Mouse (Mus musculus): ENCODE data around the gene Gpd1. TPM values are rescaled to one million over a fixed set of nuclear protein-coding genes. Genes with fewer than 3 reads are reported as not detected.
"Not testable (repeated sequence)": the region's sequence is repeated elsewhere in the genome, so short reads cannot be mapped to it uniquely, and the experiment has no call there.

Gpd1 gene
- polyA plus RNA-seq, 1 experiment from 2014 or later, result 0.55 TPM

DNA sequence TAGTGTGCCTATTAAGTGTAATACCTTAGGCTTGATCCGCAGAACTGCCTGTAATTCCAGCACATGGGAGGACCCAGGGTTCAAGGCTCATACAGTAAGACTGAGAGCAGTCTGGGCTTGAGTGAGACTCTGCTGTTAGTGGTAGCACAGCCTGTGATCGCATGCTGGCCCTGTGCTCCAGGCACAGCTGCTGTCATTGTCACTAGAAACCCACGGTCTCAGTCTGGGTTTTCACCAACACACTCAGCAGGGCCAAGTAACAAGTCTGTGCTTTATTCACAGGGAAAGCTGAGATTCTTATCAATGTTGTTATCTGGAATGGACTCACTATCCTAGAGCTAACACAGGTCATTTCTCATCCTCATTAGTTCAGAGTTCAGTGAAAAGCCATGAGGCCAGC, 36.9 kb downstream of the Gpd1 start:
- no peak overlapping the region for H3K9ac ChIP-seq
- H3K4me1 ChIP-seq, result peaks cover 15% of the 10 kb centered on the region
- no peaks in the 10 kb centered on the region for H3K27me3 ChIP-seq
- H3K4me3 ChIP-seq, result no peak overlapping the region
- H3K27ac ChIP-seq, result no peak overlapping the region
- no peaks in the 10 kb centered on the region for H3K9me3 ChIP-seq
- 71% methylated on average over 3 of the region's 3 CpGs for WGBS
- H3K4me2 ChIP-seq (replicated peaks), result no peak overlapping the region
- H3K36me3 ChIP-seq, result peaks cover 15% of the 10 kb centered on the region
- no peak for ATAC-seq (ENCODE audit: low FRiP score, low read depth)

DNA sequence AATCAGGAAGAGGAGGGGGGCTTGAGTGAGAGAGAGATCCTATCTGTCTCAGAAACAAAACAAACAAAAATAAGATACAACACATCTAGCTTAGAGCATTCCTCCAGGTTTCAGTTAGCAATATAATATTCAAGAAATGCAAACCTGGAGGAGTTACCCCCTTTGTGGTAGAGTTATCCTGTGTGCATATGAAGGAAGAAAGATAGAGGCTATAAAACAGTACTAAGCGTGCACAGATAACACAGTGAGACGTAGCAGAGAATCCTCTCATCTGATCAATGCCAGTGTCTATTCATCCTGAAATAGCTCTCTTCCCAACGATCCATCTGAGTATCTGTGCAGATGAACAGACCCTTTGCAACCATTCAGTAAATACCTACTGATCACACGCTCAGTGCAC, 50.2 kb downstream of the Gpd1 start:
- ATAC-seq (ENCODE audit: low FRiP score, low read depth), result no peak
- WGBS, result 88% methylated on average over 4 of the region's 4 CpGs
- peaks cover 20% of the 10 kb centered on the region for H3K36me3 ChIP-seq
- peaks cover 13% of the 10 kb centered on the region for H3K4me1 ChIP-seq
- H3K4me2 ChIP-seq (replicated peaks), result no peak overlapping the region
- H3K27ac ChIP-seq, result no peak overlapping the region
- H3K4me3 ChIP-seq, result no peak overlapping the region
- no peak overlapping the region for H3K9ac ChIP-seq
- no peaks in the 10 kb centered on the region for H3K9me3 ChIP-seq
- H3K27me3 ChIP-seq, result no peaks in the 10 kb centered on the region

DNA sequence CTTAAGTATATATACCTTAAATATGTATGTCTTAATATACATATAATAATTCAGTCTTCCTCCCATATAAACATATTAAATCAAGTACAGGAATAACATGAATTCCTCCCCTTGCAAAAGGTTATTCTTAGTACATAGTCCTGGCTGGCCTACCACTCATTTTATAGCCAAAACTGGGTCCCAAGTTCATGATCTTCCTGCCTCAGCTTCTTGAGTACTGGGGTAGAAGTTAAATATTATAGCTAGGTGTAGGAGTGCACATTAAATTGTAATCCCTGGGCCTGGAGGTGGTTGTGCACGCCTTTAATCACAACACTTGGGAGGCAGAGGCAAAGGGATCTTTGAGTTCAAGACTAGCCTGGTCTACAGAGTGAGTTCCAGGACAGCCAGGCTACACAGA, 51.4 kb downstream of the Gpd1 start:
- H3K27me3 ChIP-seq, result no peaks in the 10 kb centered on the region

DNA sequence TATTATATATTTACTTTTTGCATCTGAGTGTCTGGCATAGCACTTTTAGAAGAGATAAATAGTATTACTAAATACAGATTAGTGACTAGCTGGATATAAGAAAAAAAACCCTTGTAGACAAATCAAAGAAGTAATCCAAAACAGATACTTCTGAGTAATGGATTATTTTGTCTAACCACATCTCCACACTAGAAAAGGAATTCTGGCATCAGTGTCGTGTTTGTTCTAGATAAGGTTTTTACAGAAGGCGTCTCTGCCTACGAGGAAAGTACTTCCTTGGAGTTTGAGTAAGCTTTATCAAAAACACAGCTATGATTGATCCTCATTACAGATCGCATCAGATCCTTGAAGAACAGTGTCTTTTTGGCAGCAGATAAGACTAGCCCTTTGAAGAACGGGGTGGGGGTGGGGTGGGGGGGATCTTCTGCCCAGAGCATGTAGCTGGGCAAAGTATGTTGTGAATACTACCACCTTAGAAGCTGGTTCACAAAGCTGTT, 53.7 kb downstream of the Gpd1 start:
- no peak for ATAC-seq (ENCODE audit: low FRiP score, low read depth)
- Histone ChIP-seq H3K9me3 (no peaks in the 10 kb centered on the region), H3K4me2 (replicated peaks) (peak overlapping the region; percentile 82), H3K4me3 (peak overlapping the region; percentile 84), H3K9ac (peak overlapping the region; percentile 93), H3K27ac (peak overlapping the region; percentile 95; the same call in 1 of the 2 replicates), H3K4me1 (peaks cover 16% of the 10 kb centered on the region), H3K36me3 (peaks cover 7% of the 10 kb centered on the region), H3K27me3 (no peaks in the 10 kb centered on the region)
- WGBS, result 20% methylated on average over 5 of the region's 5 CpGs

More for the DNA sequence above, 51.4 kb downstream of the Gpd1 start:
- no peaks in the 10 kb centered on the region for H3K9me3 ChIP-seq
- no peak for ATAC-seq (ENCODE audit: low FRiP score, low read depth)
- H3K36me3 ChIP-seq, result peaks cover 20% of the 10 kb centered on the region
- H3K9ac ChIP-seq, result no peak overlapping the region
- H3K4me3 ChIP-seq, result no peak overlapping the region
- no peak overlapping the region for H3K27ac ChIP-seq
- H3K4me2 ChIP-seq (replicated peaks), result no peak overlapping the region
- WGBS, result 87% methylated on average over 1 of the region's 1 CpGs
- H3K4me1 ChIP-seq, result peaks cover 16% of the 10 kb centered on the region

DNA sequence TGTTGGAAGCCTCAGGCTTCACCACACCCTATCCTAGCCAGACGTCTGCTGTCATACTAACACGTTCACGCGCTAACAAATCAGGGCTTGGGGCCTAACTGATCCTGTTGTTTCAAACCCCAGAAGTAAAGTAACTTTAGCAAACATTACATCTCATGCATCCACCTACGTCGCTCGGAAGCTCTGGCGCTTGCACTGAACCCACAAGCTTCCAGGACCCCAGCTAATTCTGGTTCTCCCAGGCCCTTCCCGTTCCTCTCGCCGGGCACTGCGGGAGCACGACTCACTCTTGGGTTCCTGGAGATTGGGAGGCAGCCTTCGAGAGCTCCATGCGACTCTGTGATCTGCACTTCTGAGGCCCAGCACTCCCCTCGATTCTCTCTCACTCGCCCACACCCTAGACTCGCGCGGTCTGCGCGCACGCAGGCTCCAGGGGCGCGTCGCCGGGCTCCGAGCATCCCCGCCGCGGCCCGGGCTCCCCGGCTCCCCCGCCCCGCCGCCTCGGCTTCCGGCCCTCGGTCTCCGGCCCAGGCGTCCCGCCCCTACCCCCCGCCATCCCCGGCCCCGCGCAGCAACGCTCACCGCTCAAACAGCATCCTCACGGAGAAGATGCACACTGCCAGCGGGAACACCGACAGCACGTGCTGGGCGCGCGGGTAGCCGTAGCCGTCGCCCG, 54.4 kb downstream of the Gpd1 start:
- under 1% methylated on average over 59 of the region's 59 CpGs for WGBS
- Histone ChIP-seq H3K9me3 (no peaks in the 10 kb centered on the region), H3K4me2 (replicated peaks) (peak overlapping the region; percentile 82), H3K27ac (peak overlapping the region; percentile 95), H3K4me1 (peaks cover 16% of the 10 kb centered on the region), H3K27me3 (no peaks in the 10 kb centered on the region), H3K36me3 (0 out of 2 replicates have a peak, but pooled peaks cover under 1% of the 10 kb centered on the region), H3K9ac (peak overlapping the region; percentile 93), H3K4me3 (peak overlapping the region; percentile 84)
- no peak; the same call in 1 of the 2 replicates for ATAC-seq (ENCODE audit: low FRiP score, low read depth)

DNA sequence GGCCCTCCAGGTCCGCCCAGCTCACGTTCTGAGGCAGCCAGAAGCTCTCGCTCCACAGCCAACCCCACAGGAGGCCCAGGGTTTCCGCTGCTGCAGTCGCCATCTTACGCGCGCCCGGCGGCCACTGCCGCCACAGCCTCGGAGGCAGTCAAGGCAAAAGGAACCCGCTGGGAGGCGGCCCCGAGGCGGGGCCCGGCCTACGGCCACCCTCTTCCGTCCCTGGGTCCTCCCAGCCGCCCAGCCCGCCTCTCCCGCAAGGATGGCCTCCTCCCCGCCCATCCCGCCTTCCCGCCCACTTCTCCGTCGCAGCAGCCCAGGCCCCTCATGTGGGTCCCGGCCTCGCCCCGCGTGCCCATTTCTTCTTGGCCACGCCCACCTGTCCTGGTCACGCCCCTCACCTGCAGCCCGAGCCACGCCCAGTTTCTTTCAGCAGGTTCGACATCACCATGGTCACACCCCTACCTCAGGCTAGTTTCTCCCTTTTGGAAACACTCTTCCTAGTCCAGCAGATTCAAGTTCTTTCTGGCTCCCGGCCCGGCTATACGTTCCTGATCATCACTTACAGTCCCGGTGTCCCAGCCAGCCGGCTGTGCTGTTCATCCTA, 55.1 kb downstream of the Gpd1 start:
- peak overlapping the region; percentile 84 for H3K4me3 ChIP-seq
- H3K36me3 ChIP-seq, result peaks cover 3% of the 10 kb centered on the region; the same call in 1 of the 2 replicates
- H3K27me3 ChIP-seq, result no peaks in the 10 kb centered on the region
- H3K4me1 ChIP-seq, result peaks cover 16% of the 10 kb centered on the region
- peak overlapping the region; percentile 93 for H3K9ac ChIP-seq
- H3K4me2 ChIP-seq (replicated peaks), result peak overlapping the region; percentile 82
- H3K9me3 ChIP-seq, result no peaks in the 10 kb centered on the region
- H3K27ac ChIP-seq, result peak overlapping the region; percentile 95
- WGBS, result under 1% methylated on average over 40 of the region's 41 CpGs
- peak; percentile 92 for ATAC-seq (ENCODE audit: low FRiP score, low read depth)

DNA sequence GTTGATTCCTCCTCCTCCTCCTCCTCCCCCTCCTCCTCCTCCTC, 55.4 kb downstream of the Gpd1 start, which contains the start of gene Cers5:
Cers5 (minus strand) TSS at position 5 of the 44 bp plus-strand sequence.
- peak within 1 kb of the TSS; percentile 93 for H3K9ac ChIP-seq
- peak within 1 kb of the TSS; percentile 95 for H3K27ac ChIP-seq
- not testable (repeated sequence) for H3K9me3 ChIP-seq; ATAC-seq (ENCODE audit: low FRiP score, low read depth); H3K36me3 ChIP-seq; H3K27me3 ChIP-seq
- H3K4me1 ChIP-seq, result peaks cover 16% of the 10 kb centered on the region
- H3K4me2 ChIP-seq (replicated peaks), result peak within 1 kb of the TSS; percentile 82
- peak within 1 kb of the TSS; percentile 84 for H3K4me3 ChIP-seq

DNA sequence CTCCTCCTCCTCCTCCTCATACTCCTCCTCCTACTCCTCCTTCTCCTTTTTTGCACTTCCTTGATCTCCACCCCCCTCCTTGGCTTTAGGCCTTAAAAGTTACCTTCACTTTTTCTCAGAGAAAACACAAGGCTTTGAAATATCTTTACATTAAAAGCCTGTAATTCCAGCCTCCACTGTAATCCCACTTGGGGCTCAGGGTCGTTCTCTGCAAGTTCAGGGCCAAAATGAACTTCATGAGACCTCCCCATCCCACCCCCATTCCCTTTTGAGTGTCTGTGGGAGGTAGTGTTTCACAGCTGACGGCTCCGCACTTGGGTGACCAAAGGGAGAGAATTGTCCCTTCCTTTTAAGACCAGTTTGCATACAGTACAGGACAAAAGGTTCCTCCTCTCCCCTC, 55.6 kb downstream of the Gpd1 start:
- WGBS, result 18% methylated on average over 3 of the region's 3 CpGs
- ATAC-seq (ENCODE audit: low FRiP score, low read depth), result no peak
- H3K4me3 ChIP-seq, result peak overlapping the region; percentile 10; the same call in 1 of the 2 replicates
- peak overlapping the region; percentile 95; the same call in 1 of the 2 replicates for H3K27ac ChIP-seq
- H3K9me3 ChIP-seq, result no peaks in the 10 kb centered on the region
- peaks cover 16% of the 10 kb centered on the region for H3K4me1 ChIP-seq
- H3K27me3 ChIP-seq, result no peaks in the 10 kb centered on the region
- peaks cover 9% of the 10 kb centered on the region for H3K36me3 ChIP-seq
- H3K4me2 ChIP-seq (replicated peaks), result peak overlapping the region; percentile 82
- 0 out of 2 replicates have a peak overlapping the region, but pooled peaks have one; percentile 31 for H3K9ac ChIP-seq

Other genes with a start within 250 kb of the Gpd1 start
- gene Bcdin3d, start 242.8 kb upstream of the Gpd1 start, polyA plus RNA-seq (2015; fragmentation: Nextera tagmentation; extraction: Ambion mirVana), result 17.0 and 19.7 TPM in 2 replicates
- gene Faim2, start 189.3 kb upstream of the Gpd1 start, polyA plus RNA-seq (2015; fragmentation: Nextera tagmentation; extraction: Ambion mirVana), result 0.34 and 0.37 TPM in 2 replicates
- gene Aqp2, start 138.5 kb upstream of the Gpd1 start, polyA plus RNA-seq (2015; fragmentation: Nextera tagmentation; extraction: Ambion mirVana), result not detected in 2 replicates
- gene Aqp5, start 126.7 kb upstream of the Gpd1 start, polyA plus RNA-seq (2015; fragmentation: Nextera tagmentation; extraction: Ambion mirVana), result 0.27 and 0.61 TPM in 2 replicates
- not detected in 2 replicates for gene Aqp6, start 116.1 kb upstream of the Gpd1 start, polyA plus RNA-seq (2015; fragmentation: Nextera tagmentation; extraction: Ambion mirVana)
- 114 and 121 TPM in 2 replicates for gene Racgap1, start 65.9 kb upstream of the Gpd1 start, polyA plus RNA-seq (2015; fragmentation: Nextera tagmentation; extraction: Ambion mirVana)
- 1.7 and 1.8 TPM in 2 replicates for gene Asic1, start 47.1 kb upstream of the Gpd1 start, polyA plus RNA-seq (2015; fragmentation: Nextera tagmentation; extraction: Ambion mirVana)
- 54.0 and 58.7 TPM in 2 replicates for gene Smarcd1, start 15.4 kb upstream of the Gpd1 start, polyA plus RNA-seq (2015; fragmentation: Nextera tagmentation; extraction: Ambion mirVana)
- gene Gm17349, start 12.0 kb upstream of the Gpd1 start, polyA plus RNA-seq (2015; fragmentation: Nextera tagmentation; extraction: Ambion mirVana), result not detected in 2 replicates
- gene Cox14, start 8.1 kb downstream of the Gpd1 start, polyA plus RNA-seq (2015; fragmentation: Nextera tagmentation; extraction: Ambion mirVana), result 139 and 143 TPM in 2 replicates
- 80.6 and 85.0 TPM in 2 replicates for gene Cers5, start 55.4 kb downstream of the Gpd1 start, polyA plus RNA-seq (2015; fragmentation: Nextera tagmentation; extraction: Ambion mirVana)
- gene Lima1, start 157.9 kb downstream of the Gpd1 start, polyA plus RNA-seq (2015; fragmentation: Nextera tagmentation; extraction: Ambion mirVana), result 88.8 and 101 TPM in 2 replicates
- 0.11 and 0.31 TPM in 2 replicates for gene Fam186a, start 249.5 kb downstream of the Gpd1 start, polyA plus RNA-seq (2015; fragmentation: Nextera tagmentation; extraction: Ambion mirVana)